ENCODE assay signal across 10 mouse cellular contexts in the genomic region with DNA sequence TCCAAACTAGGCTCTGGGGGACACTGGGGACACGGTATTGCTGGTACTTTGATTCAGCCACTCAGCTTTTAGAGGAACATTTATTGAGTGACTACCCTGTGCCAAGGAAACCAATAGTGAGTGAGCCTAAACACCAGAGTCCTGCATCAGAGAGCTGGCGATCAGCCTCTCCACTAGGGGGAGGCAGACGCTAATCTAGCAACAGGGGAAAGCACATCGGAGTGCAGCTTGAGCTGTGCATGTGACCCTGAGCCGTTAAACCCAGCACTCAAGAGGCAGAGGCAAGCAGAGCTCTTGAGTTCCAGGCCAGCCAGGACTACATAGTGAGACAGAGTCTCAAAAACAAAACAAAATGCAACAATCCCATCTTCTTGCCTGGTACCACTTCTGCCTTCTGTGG. TPM values are rescaled to one million over a fixed set of nuclear protein-coding genes. Genes with fewer than 3 reads are reported as not detected.
A peak's percentile ranks its signal among the peaks of the same experiment; 100 is the strongest.
DNase-seq lines count a peak whose midpoint lies in the region; ATAC-seq and TF ChIP-seq lines count a peak whose summit lies in the region.
"Had no signal": no experiment of that assay in that cellular context is flagged by ENCODE, and none has a peak within 500 bp of the region (broad histone marks: within the 10 kb centered on the region; RNA-seq: fewer than 3 reads in every experiment).

No protein-coding gene starts in this region.

- no peak overlapping the region for H3K9ac ChIP-seq in midbrain, embryonic 11.5 days (ENCODE audit: low read length)
- H3K9ac ChIP-seq: heart, embryonic 15.5 days; neural tube, embryonic 13.5 days had no signal

- peak; percentile 27; the same call in 1 of the 2 replicates for TF ChIP-seq CTCF in bone marrow macrophage, adult 2 months (IDR thresholded peaks at IDR 0.05; ENCODE audit: low read depth, low read length)

- H3K9me3 ChIP-seq in midbrain, embryonic 10.5 days (replicated peaks): no peaks in the 10 kb centered on the region
- no peaks in the 10 kb centered on the region for H3K9me3 ChIP-seq in midbrain, embryonic 11.5 days (ENCODE audit: control insufficient read depth, low read length)
- no peaks in the 10 kb centered on the region for H3K9me3 ChIP-seq in limb, embryonic 10.5 days (replicated peaks)
- H3K9me3 ChIP-seq: heart, embryonic 15.5 days; neural tube, embryonic 13.5 days had no signal

- no peak overlapping the region for H3K4me2 ChIP-seq in midbrain, embryonic 11.5 days
- H3K4me2 ChIP-seq: heart, embryonic 15.5 days; neural tube, embryonic 13.5 days had no signal

- peak; percentile 61 to 88 for DNase-seq in adrenal gland, adult (ENCODE audit: inconsistent age in 2 of 2, low spot score in 1 of 2)
- DNase-seq in adrenal gland, postnatal 4 days (ENCODE audit: low spot score in 2 of 2): no peak
- DNase-seq in midbrain, embryonic 10.5 days (ENCODE audit: low spot score): peak; percentile 33
- no peak for DNase-seq in midbrain, embryonic 11.5 days (ENCODE audit: low spot score, missing footprints)
- peak; percentile 62 to 72 for DNase-seq in heart, postnatal 14 days
- DNase-seq in limb, embryonic 10.5 days (ENCODE audit: low spot score): peak; percentile 55
- DNase-seq in right cerebral cortex, postnatal 25 days: peak; percentile 46

- H3K27ac ChIP-seq in midbrain, embryonic 10.5 days (replicated peaks): no peak overlapping the region
- H3K27ac ChIP-seq in midbrain, embryonic 11.5 days (ENCODE audit: low read depth, low read length): no peak overlapping the region
- no peak overlapping the region for H3K27ac ChIP-seq in bone marrow macrophage, adult 2 months (ENCODE audit: insufficient read depth, low read depth, low read length)
- no peak overlapping the region for H3K27ac ChIP-seq in limb, embryonic 10.5 days
- H3K27ac ChIP-seq: heart, embryonic 15.5 days; neural tube, embryonic 13.5 days had no signal

- ATAC-seq in midbrain, embryonic 11.5 days (ENCODE audit: low FRiP score): no peak

- H3K4me3 ChIP-seq in midbrain, embryonic 10.5 days: no peak overlapping the region
- no peak overlapping the region for H3K4me3 ChIP-seq in midbrain, embryonic 11.5 days (ENCODE audit: low read depth, low read length)
- no peak overlapping the region for H3K4me3 ChIP-seq in bone marrow macrophage, adult 2 months (ENCODE audit: insufficient read depth, low read length)
- H3K4me3 ChIP-seq in limb, embryonic 10.5 days: no peak overlapping the region
- H3K4me3 ChIP-seq: heart, embryonic 15.5 days; neural tube, embryonic 13.5 days had no signal

- 22% methylated on average over 5 of the region's 5 CpGs for WGBS in midbrain, embryonic 10.5 days
- 17% methylated on average over 5 of the region's 5 CpGs for WGBS in midbrain, embryonic 11.5 days
- 15% methylated on average over 5 of the region's 5 CpGs for WGBS in limb, embryonic 10.5 days

- intact Hi-C loops in heart, postnatal 14 days (cut with DNase I): no loop called here

- H3K27me3 ChIP-seq in midbrain, embryonic 10.5 days (ENCODE audit: low read depth, poor library complexity, severe bottlenecking): peaks cover 16% of the 10 kb centered on the region
- H3K27me3 ChIP-seq in midbrain, embryonic 11.5 days (ENCODE audit: control insufficient read depth, insufficient read depth, low read length): no peaks in the 10 kb centered on the region; the same call in 1 of the 2 replicates
- peaks cover 49% of the 10 kb centered on the region for H3K27me3 ChIP-seq in limb, embryonic 10.5 days (ENCODE audit: low read depth, poor library complexity, severe bottlenecking)

- H3K36me3 ChIP-seq in midbrain, embryonic 10.5 days: no peaks in the 10 kb centered on the region
- H3K36me3 ChIP-seq in midbrain, embryonic 11.5 days (ENCODE audit: control insufficient read depth, insufficient read depth, low read length): no peaks in the 10 kb centered on the region
- H3K36me3 ChIP-seq in limb, embryonic 10.5 days: peaks cover 47% of the 10 kb centered on the region
- H3K36me3 ChIP-seq: neural tube, embryonic 13.5 days had no signal

- peaks cover 21% of the 10 kb centered on the region for H3K4me1 ChIP-seq in midbrain, embryonic 10.5 days
- peaks cover 14% of the 10 kb centered on the region for H3K4me1 ChIP-seq in midbrain, embryonic 11.5 days (ENCODE audit: control insufficient read depth, insufficient read depth, low read length)
- H3K4me1 ChIP-seq in bone marrow macrophage, adult 2 months (ENCODE audit: control insufficient read depth, insufficient read depth, low read length): no peaks in the 10 kb centered on the region
- peaks cover 37% of the 10 kb centered on the region for H3K4me1 ChIP-seq in limb, embryonic 10.5 days

- TF ChIP-seq POLR2A in bone marrow macrophage, adult 2 months (IDR thresholded peaks at IDR 0.05; ENCODE audit: borderline replicate concordance, low read depth, low read length): no peak

RNA-seq across cellular contexts. Expression of gene Lrrc71, which starts 0.6 kb away (rescaled TPM):
- total RNA-seq in adrenal gland, postnatal 4 days (2021): 1 to 10 TPM in 1 of 2 experiments, under 1 TPM in 1; 0.78 to 1.5 TPM
- polyA plus RNA-seq in midbrain, embryonic 10.5 days (2016; fragmentation: Nextera tagmentation; extraction: Ambion mirVana): 0.39 and 0.51 TPM in 2 replicates
- polyA plus RNA-seq in midbrain, embryonic 11.5 days (2014; fragmentation: Nextera tagmentation; extraction: Ambion mirVana): 0.08 and 0.21 TPM in 2 replicates
- polyA plus RNA-seq in bone marrow macrophage, adult 2 months (2012; ENCODE audit: insufficient read depth, insufficient read length, missing spikeins): not detected in 2 replicates
- total RNA-seq in heart, postnatal 14 days (2021): under 1 TPM; 0.44 to 0.48 TPM
- polyA plus RNA-seq in limb, embryonic 10.5 days (2016; fragmentation: Nextera tagmentation; extraction: Ambion mirVana): 0.31 and 0.43 TPM in 2 replicates

RNA-seq across cellular contexts. Expression of gene Ntrk1, which starts 45.9 kb away (rescaled TPM):
- 10 to 100 TPM; 14.6 to 26.4 TPM for total RNA-seq in adrenal gland, postnatal 4 days (2021)
- polyA plus RNA-seq in midbrain, embryonic 10.5 days (2016; fragmentation: Nextera tagmentation; extraction: Ambion mirVana): 4.9 and 5.1 TPM in 2 replicates
- polyA plus RNA-seq in midbrain, embryonic 11.5 days (2014; fragmentation: Nextera tagmentation; extraction: Ambion mirVana): 2.4 and 3.2 TPM in 2 replicates
- polyA plus RNA-seq in bone marrow macrophage, adult 2 months (2012; ENCODE audit: insufficient read depth, insufficient read length, missing spikeins): not detected in 2 replicates
- under 1 TPM; 0.29 to 0.31 TPM for total RNA-seq in heart, postnatal 14 days (2021)
- 0.28 and 0.29 TPM in 2 replicates for polyA plus RNA-seq in limb, embryonic 10.5 days (2016; fragmentation: Nextera tagmentation; extraction: Ambion mirVana)

RNA-seq across cellular contexts. Expression of gene Insrr, which starts 47.7 kb away (rescaled TPM):
- 1 to 10 TPM; 2.1 to 5.8 TPM for total RNA-seq in adrenal gland, postnatal 4 days (2021)
- 0.78 and 0.89 TPM in 2 replicates for polyA plus RNA-seq in midbrain, embryonic 10.5 days (2016; fragmentation: Nextera tagmentation; extraction: Ambion mirVana)
- polyA plus RNA-seq in midbrain, embryonic 11.5 days (2014; fragmentation: Nextera tagmentation; extraction: Ambion mirVana): 0.51 and 0.71 TPM in 2 replicates
- not detected in 2 replicates for polyA plus RNA-seq in bone marrow macrophage, adult 2 months (2012; ENCODE audit: insufficient read depth, insufficient read length, missing spikeins)
- total RNA-seq in heart, postnatal 14 days (2021): under 1 TPM; 0.24 TPM
- polyA plus RNA-seq in limb, embryonic 10.5 days (2016; fragmentation: Nextera tagmentation; extraction: Ambion mirVana): 0.05 and 0.16 TPM in 2 replicates

Comparison
In these comparisons a context has a peak if more than half of its experiments do, and no peak if none do; other contexts are left out.
1. DNase-seq: peak in adrenal gland, adult (2 of 2), midbrain, embryonic 10.5 days (single experiment), heart, postnatal 14 days (2 of 2), limb, embryonic 10.5 days (single experiment) and right cerebral cortex, postnatal 25 days (single experiment); none in adrenal gland, postnatal 4 days (0 of 2) and midbrain, embryonic 11.5 days (single experiment).